Mouse (Mus musculus): ENCODE data around the gene Nrd1. TPM values are rescaled to one million over a fixed set of nuclear protein-coding genes. Genes with fewer than 3 reads are reported as not detected.

Gene Nrd1
- polyA plus RNA-seq, 1 experiment from 2014 or later, result 33.8 TPM

GRCm38 (mm10) chr4:109065714-109066113 is 65.3 kb downstream of the Nrd1 start:
- H3K36me3 ChIP-seq (ENCODE audit: control insufficient read depth, insufficient read depth), result peaks cover 38% of the 10 kb centered on the region
- no peak overlapping the region for H3K4me2 ChIP-seq (ENCODE audit: low read depth, low read length)
- H3K27ac ChIP-seq (ENCODE audit: low read length), result no peak overlapping the region
- no peaks in the 10 kb centered on the region for H3K4me1 ChIP-seq (ENCODE audit: control insufficient read depth, low read depth, low read length)
- no peak overlapping the region for H3K4me3 ChIP-seq (ENCODE audit: low read depth, low read length)
- ATAC-seq (ENCODE audit: low read depth), result no peak
- H3K27me3 ChIP-seq (ENCODE audit: control insufficient read depth, insufficient read depth, low read depth, low read length), result no peaks in the 10 kb centered on the region
- no peak overlapping the region for H3K9ac ChIP-seq (ENCODE audit: low read depth, low read length)
- 81% methylated on average over 5 of the region's 5 CpGs for WGBS (ENCODE audit: insufficient replicate concordance)
- no peaks in the 10 kb centered on the region for H3K9me3 ChIP-seq (replicated peaks; ENCODE audit: control insufficient read depth, low read length)

- no peak overlapping the region for H3K4me3 ChIP-seq (ENCODE audit: low read depth, low read length)
- no peak overlapping the region for H3K9ac ChIP-seq (ENCODE audit: low read depth, low read length)
- H3K36me3 ChIP-seq (ENCODE audit: control insufficient read depth, insufficient read depth), result peaks cover 6% of the 10 kb centered on the region
- ATAC-seq (ENCODE audit: low read depth), result no peak
- H3K4me2 ChIP-seq (ENCODE audit: low read depth, low read length), result no peak overlapping the region
- no peak overlapping the region for H3K27ac ChIP-seq (ENCODE audit: low read length)
- no peaks in the 10 kb centered on the region for H3K27me3 ChIP-seq (ENCODE audit: control insufficient read depth, insufficient read depth, low read depth, low read length)
- H3K4me1 ChIP-seq (ENCODE audit: control insufficient read depth, low read depth, low read length), result no peaks in the 10 kb centered on the region
- H3K9me3 ChIP-seq (replicated peaks; ENCODE audit: control insufficient read depth, low read length), result no peaks in the 10 kb centered on the region
- WGBS (ENCODE audit: insufficient replicate concordance), result 80% methylated on average over 6 of the region's 6 CpGs
These were observed 72.4 kb downstream of the Nrd1 start for GRCm38 (mm10) chr4:109072891-109073290.

- Histone ChIP-seq H3K9me3 (replicated peaks; ENCODE audit: control insufficient read depth, low read length) (no peaks in the 10 kb centered on the region), H3K36me3 (ENCODE audit: control insufficient read depth, insufficient read depth) (peaks cover 6% of the 10 kb centered on the region), H3K27ac (ENCODE audit: low read length) (no peak overlapping the region), H3K27me3 (ENCODE audit: control insufficient read depth, insufficient read depth, low read depth, low read length) (no peaks in the 10 kb centered on the region), H3K4me2 (ENCODE audit: low read depth, low read length) (no peak overlapping the region), H3K9ac (ENCODE audit: low read depth, low read length) (no peak overlapping the region), H3K4me3 (ENCODE audit: low read depth, low read length) (no peak overlapping the region), H3K4me1 (ENCODE audit: control insufficient read depth, low read depth, low read length) (no peaks in the 10 kb centered on the region)
- WGBS (ENCODE audit: insufficient replicate concordance), result 81% methylated on average over 3 of the region's 3 CpGs
- ATAC-seq (ENCODE audit: low read depth), result no peak
These were observed 72.8 kb downstream of the Nrd1 start for GRCm38 (mm10) chr4:109073296-109073695.

- Histone ChIP-seq H3K27me3 (ENCODE audit: control insufficient read depth, insufficient read depth, low read depth, low read length) (no peaks in the 10 kb centered on the region), H3K4me2 (ENCODE audit: low read depth, low read length) (no peak overlapping the region), H3K4me1 (ENCODE audit: control insufficient read depth, low read depth, low read length) (no peaks in the 10 kb centered on the region), H3K4me3 (ENCODE audit: low read depth, low read length) (no peak overlapping the region), H3K9me3 (replicated peaks; ENCODE audit: control insufficient read depth, low read length) (no peaks in the 10 kb centered on the region), H3K36me3 (ENCODE audit: control insufficient read depth, insufficient read depth) (peaks cover 7% of the 10 kb centered on the region), H3K27ac (ENCODE audit: low read length) (no peak overlapping the region), H3K9ac (ENCODE audit: low read depth, low read length) (no peak overlapping the region)
- no peak for ATAC-seq (ENCODE audit: low read depth)
- 80% methylated on average over 7 of the region's 7 CpGs for WGBS (ENCODE audit: insufficient replicate concordance)
These were observed 78.5 kb downstream of the Nrd1 start for GRCm38 (mm10) chr4:109078941-109079340.

GRCm38 (mm10) chr4:109079676-109080075 is 79.2 kb downstream of the Nrd1 start:
- WGBS (ENCODE audit: insufficient replicate concordance), result 61% methylated on average over 3 of the region's 3 CpGs
- Histone ChIP-seq H3K27ac (ENCODE audit: low read length) (no peak overlapping the region), H3K27me3 (ENCODE audit: control insufficient read depth, insufficient read depth, low read depth, low read length) (no peaks in the 10 kb centered on the region), H3K9ac (ENCODE audit: low read depth, low read length) (no peak overlapping the region), H3K4me3 (ENCODE audit: low read depth, low read length) (no peak overlapping the region), H3K4me1 (ENCODE audit: control insufficient read depth, low read depth, low read length) (no peaks in the 10 kb centered on the region), H3K9me3 (replicated peaks; ENCODE audit: control insufficient read depth, low read length) (no peaks in the 10 kb centered on the region), H3K4me2 (ENCODE audit: low read depth, low read length) (no peak overlapping the region), H3K36me3 (ENCODE audit: control insufficient read depth, insufficient read depth) (peaks cover 7% of the 10 kb centered on the region)
- no peak for ATAC-seq (ENCODE audit: low read depth)

- no peaks in the 10 kb centered on the region for H3K27me3 ChIP-seq (ENCODE audit: control insufficient read depth, insufficient read depth, low read depth, low read length)
- WGBS (ENCODE audit: insufficient replicate concordance), result 68% methylated on average over 5 of the region's 5 CpGs
- no peaks in the 10 kb centered on the region for H3K4me1 ChIP-seq (ENCODE audit: control insufficient read depth, low read depth, low read length)
- H3K4me3 ChIP-seq (ENCODE audit: low read depth, low read length), result no peak overlapping the region
- no peak overlapping the region for H3K4me2 ChIP-seq (ENCODE audit: low read depth, low read length)
- H3K36me3 ChIP-seq (ENCODE audit: control insufficient read depth, insufficient read depth), result peaks cover 7% of the 10 kb centered on the region
- no peak overlapping the region for H3K9ac ChIP-seq (ENCODE audit: low read depth, low read length)
- no peak overlapping the region for H3K27ac ChIP-seq (ENCODE audit: low read length)
- H3K9me3 ChIP-seq (replicated peaks; ENCODE audit: control insufficient read depth, low read length), result no peaks in the 10 kb centered on the region
- ATAC-seq (ENCODE audit: low read depth), result no peak
These were observed 79.7 kb downstream of the Nrd1 start for GRCm38 (mm10) chr4:109080118-109080517.

- Histone ChIP-seq H3K4me2 (ENCODE audit: low read depth, low read length) (no peak overlapping the region), H3K4me1 (ENCODE audit: control insufficient read depth, low read depth, low read length) (peaks cover 9% of the 10 kb centered on the region), H3K4me3 (ENCODE audit: low read depth, low read length) (no peak overlapping the region), H3K9ac (ENCODE audit: low read depth, low read length) (no peak overlapping the region), H3K36me3 (ENCODE audit: control insufficient read depth, insufficient read depth) (no peaks in the 10 kb centered on the region; the same call in 1 of the 2 replicates), H3K27me3 (ENCODE audit: control insufficient read depth, insufficient read depth, low read depth, low read length) (no peaks in the 10 kb centered on the region), H3K9me3 (replicated peaks; ENCODE audit: control insufficient read depth, low read length) (no peaks in the 10 kb centered on the region), H3K27ac (ENCODE audit: low read length) (no peak overlapping the region)
- WGBS (ENCODE audit: insufficient replicate concordance), result 77% methylated on average over 5 of the region's 5 CpGs
- ATAC-seq (ENCODE audit: low read depth), result no peak
These were observed 88.7 kb downstream of the Nrd1 start for GRCm38 (mm10) chr4:109089171-109089570.

- Histone ChIP-seq H3K4me2 (ENCODE audit: low read depth, low read length) (no peak overlapping the region), H3K27me3 (ENCODE audit: control insufficient read depth, insufficient read depth, low read depth, low read length) (no peaks in the 10 kb centered on the region), H3K4me1 (ENCODE audit: control insufficient read depth, low read depth, low read length) (peaks cover 9% of the 10 kb centered on the region), H3K9me3 (replicated peaks; ENCODE audit: control insufficient read depth, low read length) (no peaks in the 10 kb centered on the region), H3K9ac (ENCODE audit: low read depth, low read length) (no peak overlapping the region), H3K4me3 (ENCODE audit: low read depth, low read length) (no peak overlapping the region), H3K27ac (ENCODE audit: low read length) (no peak overlapping the region), H3K36me3 (ENCODE audit: control insufficient read depth, insufficient read depth) (no peaks in the 10 kb centered on the region; the same call in 1 of the 2 replicates)
- ATAC-seq (ENCODE audit: low read depth), result peak; percentile 68
- 33% methylated on average over 6 of the region's 6 CpGs for WGBS (ENCODE audit: insufficient replicate concordance)
These were observed 89.5 kb downstream of the Nrd1 start for GRCm38 (mm10) chr4:109089999-109090398.

GRCm38 (mm10) chr4:109091241-109091777 is 90.9 kb downstream of the Nrd1 start:
- Histone ChIP-seq H3K4me2 (ENCODE audit: low read depth, low read length) (no peak overlapping the region), H3K36me3 (ENCODE audit: control insufficient read depth, insufficient read depth) (no peaks in the 10 kb centered on the region; the same call in 1 of the 2 replicates), H3K9me3 (replicated peaks; ENCODE audit: control insufficient read depth, low read length) (no peaks in the 10 kb centered on the region), H3K4me1 (ENCODE audit: control insufficient read depth, low read depth, low read length) (peaks cover 9% of the 10 kb centered on the region), H3K4me3 (ENCODE audit: low read depth, low read length) (no peak overlapping the region), H3K9ac (ENCODE audit: low read depth, low read length) (no peak overlapping the region), H3K27ac (ENCODE audit: low read length) (no peak overlapping the region), H3K27me3 (ENCODE audit: control insufficient read depth, insufficient read depth, low read depth, low read length) (no peaks in the 10 kb centered on the region)
- WGBS (ENCODE audit: insufficient replicate concordance), result 82% methylated on average over 8 of the region's 8 CpGs
- ATAC-seq (ENCODE audit: low read depth), result no peak

Data from liver, embryonic 16.5 days (tissue).